Mouse (Mus musculus) kidney, adult 8-10 months (tissue): ENCODE results near the gene Gm38392.

ENCODE experiments used
- DNase-seq, 2 experiments: peaks; one replicate each; pipeline ENCODE4 v3.0.0; 2022

The Gm38392 gene

GRCm38 (mm10) chr3:88214197-88214938, 72.6 kb downstream of the Gm38392 start:
- DNase-seq, result no peak

- DNase-seq, result no peak
Observed at GRCm38 (mm10) chr3:88213019-88213418, 74.0 kb downstream of the Gm38392 start.

- no peak for DNase-seq
Observed at GRCm38 (mm10) chr3:88212356-88212755, 74.7 kb downstream of the Gm38392 start.

- DNase-seq, result no peak
Observed at GRCm38 (mm10) chr3:88210918-88211317, 76.1 kb downstream of the Gm38392 start.

GRCm38 (mm10) chr3:88210121-88210520, 76.9 kb downstream of the Gm38392 start:
- DNase-seq, result no peak

GRCm38 (mm10) chr3:88209306-88209705, 77.7 kb downstream of the Gm38392 start:
- DNase-seq, result no peak

- no peak for DNase-seq
Observed at GRCm38 (mm10) chr3:88208226-88208720, 78.7 kb downstream of the Gm38392 start.

GRCm38 (mm10) chr3:88207451-88208100, 79.4 kb downstream of the Gm38392 start:
- DNase-seq, result no peak

GRCm38 (mm10) chr3:88206901-88207371, 80.1 kb downstream of the Gm38392 start:
- DNase-seq, result no peak

GRCm38 (mm10) chr3:88206500-88206899, 80.5 kb downstream of the Gm38392 start:
- DNase-seq, result no peak

- DNase-seq, result no peak
Observed at GRCm38 (mm10) chr3:88205563-88206491, 81.2 kb downstream of the Gm38392 start.

GRCm38 (mm10) chr3:88205176-88205562, 81.8 kb downstream of the Gm38392 start:
- no peak for DNase-seq

- DNase-seq, result no peak
Observed at GRCm38 (mm10) chr3:88204751-88205150, 82.3 kb downstream of the Gm38392 start.

- no peak for DNase-seq
Observed at GRCm38 (mm10) chr3:88203999-88204700, 82.9 kb downstream of the Gm38392 start.

- DNase-seq, result no peak
Observed at GRCm38 (mm10) chr3:88203456-88203855, 83.6 kb downstream of the Gm38392 start.

GRCm38 (mm10) chr3:88202986-88203385, 84.0 kb downstream of the Gm38392 start:
- DNase-seq, result no peak

- no peak for DNase-seq
Observed at GRCm38 (mm10) chr3:88201640-88202039, 85.4 kb downstream of the Gm38392 start.

- no peak for DNase-seq
Observed at GRCm38 (mm10) chr3:88200972-88201330, 86.1 kb downstream of the Gm38392 start.

- no peak for DNase-seq
Observed at GRCm38 (mm10) chr3:88200161-88200971, 86.6 kb downstream of the Gm38392 start.

- no peak for DNase-seq
Observed at GRCm38 (mm10) chr3:88199541-88200110, 87.4 kb downstream of the Gm38392 start.

GRCm38 (mm10) chr3:88198505-88199020, 88.4 kb downstream of the Gm38392 start:
- DNase-seq, result no peak
